Mouse (Mus musculus) midbrain, embryonic 14.5 days (tissue): ENCODE results near the gene Hist1h2ae. TPM values are rescaled to one million over a fixed set of nuclear protein-coding genes. Genes with fewer than 3 reads are reported as not detected.
A peak's percentile ranks its signal among the peaks of the same experiment; 100 is the strongest.
"Not testable (repeated sequence)": the region's sequence is repeated elsewhere in the genome, so short reads cannot be mapped to it uniquely, and the experiment has no call there.

ENCODE experiments used
- ATAC-seq: fragments of 200-750 bp; cut with Nextera tagmentation; 2 replicates; pipeline ENCODE4 v1.8.0; 2017; ENCODE audit warnings: moderate number of reproducible peaks, moderate library complexity; ENCODE audit not compliant: low FRiP score, low TSS enrichment
- DNase-seq: peaks from one replicate; pipeline ENCODE4 v3.0.0-alpha.2; 2015
- H3K27ac ChIP-seq: fragments of 300-500 bp; sonication (generic); replicated peaks from 2 replicates; pipeline ENCODE4 v1.5.1; 2014; ENCODE audit warnings: mild to moderate bottlenecking, low read depth, low read length, moderate library complexity
- H3K27me3 ChIP-seq: fragments of 300-500 bp; sonication (generic); 2 replicates; pipeline ENCODE4 v1.6.1; 2014; ENCODE audit warnings: low read length, control low read depth, mixed read lengths; ENCODE audit not compliant: control insufficient read depth, insufficient read depth
- H3K36me3 ChIP-seq: fragments of 300-500 bp; sonication (generic); 2 replicates; pipeline ENCODE4 v1.6.1; 2014; ENCODE audit warnings: low read length, control low read depth; ENCODE audit not compliant: control insufficient read depth, insufficient read depth
- H3K4me1 ChIP-seq: fragments of 300-500 bp; sonication (generic); 2 replicates; pipeline ENCODE4 v1.6.1; 2014; ENCODE audit warnings: mild to moderate bottlenecking, antibody characterized with exemption, low read length, control low read depth; ENCODE audit not compliant: control insufficient read depth, insufficient read depth
- H3K4me2 ChIP-seq: fragments of 300-500 bp; sonication (generic); 2 replicates; pipeline ENCODE4 v1.6.1; 2014; ENCODE audit warnings: mild to moderate bottlenecking, low read length, moderate library complexity
- H3K4me3 ChIP-seq: fragments of 300-500 bp; sonication (generic); replicated peaks from 2 replicates; pipeline ENCODE4 v1.5.1; 2014; ENCODE audit warnings: low read depth, low read length
- H3K9ac ChIP-seq: fragments of 300-500 bp; sonication (generic); replicated peaks from 2 replicates; pipeline ENCODE4 v1.6.1; 2014; ENCODE audit warnings: mild to moderate bottlenecking, low read length, moderate library complexity
- H3K9me3 ChIP-seq: fragments of 300-500 bp; sonication (generic); 2 replicates; pipeline ENCODE4 v1.6.1; 2016; ENCODE audit warnings: low read length, control low read depth, mixed read lengths; ENCODE audit not compliant: control insufficient read depth
- WGBS: fragments of 180-500 bp; shearing (Covaris S2); extraction: QIAGEN DNeasy Blood & Tissue Kit; methylation state at CpG from one replicate; pipeline ENCODE4 v1.1.7; 2014; 5-methylcytosine and 5-hydroxymethylcytosine counted together
- polyA plus RNA-seq: library from polyadenylated mRNA; unstranded; fragments of >200 nt; fragmentation: Nextera tagmentation; extraction: Ambion mirVana; gene quantifications from 2 replicates; pipeline ENCODE4 v1.2.1, GENCODE M21; 2014

Hist1h2ae gene
- polyA plus RNA-seq, 1 experiment from 2014 or later: 34.0 TPM

GRCm38 (mm10) chr13:23561531-23561882 lies 9.5 kb downstream of the Hist1h2ae start:
- not testable (repeated sequence) for ATAC-seq, H3K9me3 ChIP-seq, H3K36me3 ChIP-seq, H3K4me1 ChIP-seq, DNase-seq, H3K9ac ChIP-seq, H3K27me3 ChIP-seq
- peak overlapping the region; percentile 75 for H3K4me2 ChIP-seq
- H3K27ac ChIP-seq: peak overlapping the region; percentile 97
- 0% methylated on average over 2 of the region's 5 CpGs for WGBS
- H3K4me3 ChIP-seq: peak overlapping the region; percentile 42

GRCm38 (mm10) chr13:23560699-23561098 lies 10.3 kb downstream of the Hist1h2ae start:
- not testable (repeated sequence) for ATAC-seq, H3K27ac ChIP-seq, H3K9ac ChIP-seq, DNase-seq, H3K36me3 ChIP-seq, H3K9me3 ChIP-seq, H3K4me3 ChIP-seq, H3K4me1 ChIP-seq, H3K27me3 ChIP-seq
- peak overlapping the region; percentile 28 for H3K4me2 ChIP-seq
- WGBS: 9% methylated on average over 2 of the region's 2 CpGs

- Histone ChIP-seq H3K4me1 (peaks cover 12% of the 10 kb centered on the region), H3K4me3 (no peak overlapping the region), H3K9ac (no peak overlapping the region), H3K9me3 (no peaks in the 10 kb centered on the region), H3K27me3 (no peaks in the 10 kb centered on the region), H3K27ac (no peak overlapping the region), H3K36me3 (no peaks in the 10 kb centered on the region), H3K4me2 (peak overlapping the region; percentile 91; the same call in 1 of the 2 replicates)
- DNase-seq (no peak), ATAC-seq (no peak)
- WGBS: 65% methylated on average over 3 of the region's 3 CpGs
Measured at GRCm38 (mm10) chr13:23556906-23557305, 14.1 kb downstream of the Hist1h2ae start.

- Histone ChIP-seq H3K4me1 (peaks cover 16% of the 10 kb centered on the region), H3K9ac (peak overlapping the region; percentile 53; the same call in 1 of the 2 replicates), H3K27ac (peak overlapping the region; percentile 84), H3K4me2 (peak overlapping the region; percentile 91), H3K27me3 (no peaks in the 10 kb centered on the region), H3K4me3 (peak overlapping the region; percentile 49), H3K9me3 (no peaks in the 10 kb centered on the region), H3K36me3 (no peaks in the 10 kb centered on the region)
- DNase-seq (peak; percentile 95), ATAC-seq (peak; percentile 86)
- WGBS: under 1% methylated on average over 18 of the region's 18 CpGs
Measured at GRCm38 (mm10) chr13:23555839-23556416, 15.1 kb downstream of the Hist1h2ae start.

GRCm38 (mm10) chr13:23554925-23555838 lies 15.8 kb downstream of the Hist1h2ae start:
- under 1% methylated on average over 53 of the region's 54 CpGs for WGBS
- DNase-seq: peak; percentile 86
- peaks cover 21% of the 10 kb centered on the region for H3K4me1 ChIP-seq
- H3K27me3 ChIP-seq: no peaks in the 10 kb centered on the region
- H3K36me3 ChIP-seq: no peaks in the 10 kb centered on the region
- ATAC-seq: peak; percentile 76
- H3K9ac ChIP-seq: peak overlapping the region; percentile 53
- no peaks in the 10 kb centered on the region for H3K9me3 ChIP-seq
- H3K4me2 ChIP-seq: peak overlapping the region; percentile 91
- H3K27ac ChIP-seq: peak overlapping the region; percentile 84
- H3K4me3 ChIP-seq: peak overlapping the region; percentile 49

- no peak for ATAC-seq
Measured at GRCm38 (mm10) chr13:23554393-23554792, 16.6 kb downstream of the Hist1h2ae start.

GRCm38 (mm10) chr13:23552962-23553361 lies 18.1 kb downstream of the Hist1h2ae start, which contains the start of gene Hist1h1d:
Gene Hist1h1d (plus strand): TSS chr13:23553262.
- Histone ChIP-seq H3K4me2 (peak within 1 kb of the TSS; percentile 91), H3K9me3 (no peaks in the 10 kb centered on the region), H3K4me3 (no peak within 1 kb of the TSS), H3K27me3 (no peaks in the 10 kb centered on the region), H3K27ac (no peak within 1 kb of the TSS), H3K4me1 (peaks cover 21% of the 10 kb centered on the region), H3K9ac (no peak within 1 kb of the TSS), H3K36me3 (no peaks in the 10 kb centered on the region)
- ATAC-seq (no peak), DNase-seq (no peak)

More at GRCm38 (mm10) chr13:23554393-23554792, 16.6 kb downstream of the Hist1h2ae start:
- Histone ChIP-seq H3K4me1 (peaks cover 21% of the 10 kb centered on the region), H3K9ac (peak overlapping the region; percentile 53; the same call in 1 of the 2 replicates), H3K4me2 (peak overlapping the region; percentile 91), H3K4me3 (peak overlapping the region; percentile 49), H3K27me3 (no peaks in the 10 kb centered on the region), H3K9me3 (no peaks in the 10 kb centered on the region), H3K36me3 (no peaks in the 10 kb centered on the region), H3K27ac (peak overlapping the region; percentile 84)
- whole genome bisulfite sequencing: 23% methylated on average over 9 of the region's 9 CpGs
- peak; percentile 11 for DNase-seq

- WGBS: 55% methylated on average over 8 of the region's 8 CpGs
Measured at GRCm38 (mm10) chr13:23551931-23552914, 18.8 kb downstream of the Hist1h2ae start.

More at GRCm38 (mm10) chr13:23551931-23552914, 18.8 kb downstream of the Hist1h2ae start:
- H3K4me2 ChIP-seq: peak overlapping the region; percentile 59
- peaks cover 21% of the 10 kb centered on the region for H3K4me1 ChIP-seq
- no peaks in the 10 kb centered on the region for H3K27me3 ChIP-seq
- ATAC-seq: no peak
- DNase-seq: no peak
- peak overlapping the region; percentile 36 for H3K4me3 ChIP-seq
- H3K27ac ChIP-seq: peak overlapping the region; percentile 83
- no peaks in the 10 kb centered on the region for H3K36me3 ChIP-seq
- no peak overlapping the region for H3K9ac ChIP-seq
- H3K9me3 ChIP-seq: no peaks in the 10 kb centered on the region
